Mouse (Mus musculus) neural tube, embryonic 13.5 days (tissue): Measurements from ENCODE around the gene Lrrc51. TPM values are rescaled to one million over a fixed set of nuclear protein-coding genes. Genes with fewer than 3 reads are reported as not detected.
"Not testable (repeated sequence)": the region's sequence is repeated elsewhere in the genome, so short reads cannot be mapped to it uniquely, and the experiment has no call there.

Experiments used
- ATAC-seq: fragments of 200-750 bp; cut with Nextera tagmentation; 2 replicates; pipeline ENCODE4 v1.8.0; 2017; ENCODE audit warnings: low read depth, mild to moderate bottlenecking, moderate TSS enrichment, moderate library complexity
- H3K27ac ChIP-seq: fragments of 300-500 bp; sonication (generic); replicated peaks from 2 replicates; pipeline ENCODE4 v1.5.1; 2015; ENCODE audit warnings: moderate library complexity, mild to moderate bottlenecking, inconsistent platforms
- H3K27me3 ChIP-seq: fragments of 300-500 bp; sonication (generic); 2 replicates; pipeline ENCODE4 v1.6.1; 2015; ENCODE audit warnings: mild to moderate bottlenecking, inconsistent platforms
- H3K36me3 ChIP-seq: fragments of 300-500 bp; sonication (generic); 2 replicates; pipeline ENCODE4 v1.6.1; 2015; ENCODE audit warnings: mild to moderate bottlenecking, inconsistent platforms
- H3K4me1 ChIP-seq: fragments of 300-500 bp; sonication (generic); replicated peaks from 2 replicates; pipeline ENCODE4 v1.6.1; 2015; ENCODE audit warnings: inconsistent platforms
- H3K4me2 ChIP-seq: fragments of 300-500 bp; sonication (generic); 2 replicates; pipeline ENCODE4 v1.6.1; 2015; ENCODE audit warnings: inconsistent platforms, mild to moderate bottlenecking, moderate library complexity
- H3K4me3 ChIP-seq: fragments of 300-500 bp; sonication (generic); 2 replicates; pipeline ENCODE4 v1.5.1; 2015; ENCODE audit warnings: mild to moderate bottlenecking, inconsistent platforms
- H3K9ac ChIP-seq: fragments of 300-500 bp; sonication (generic); 2 replicates; pipeline ENCODE4 v1.6.1; 2015; ENCODE audit warnings: moderate library complexity, mild to moderate bottlenecking, inconsistent platforms
- H3K9me3 ChIP-seq: fragments of 300-500 bp; sonication (generic); 2 replicates; pipeline ENCODE4 v1.6.1; 2016; ENCODE audit warnings: inconsistent platforms
- WGBS: fragments of 180-500 bp; shearing (Covaris S2); methylation state at CpG from one replicate; pipeline ENCODE4 v1.1.7; 2015; 5-methylcytosine and 5-hydroxymethylcytosine counted together
- polyA plus RNA-seq: library from polyadenylated mRNA; unstranded; fragments of >200 nt; fragmentation: Nextera tagmentation; extraction: Ambion mirVana; gene quantifications from 2 replicates; pipeline ENCODE4 v1.2.1, GENCODE M21; 2015

Lrrc51 gene
- polyA plus RNA-seq, 1 experiment from 2014 or later: 8.3 TPM

GRCm38 (mm10) chr7:101963621-101964020 is 29.9 kb upstream of the Lrrc51 start:
- Histone ChIP-seq H3K27me3 (no peaks in the 10 kb centered on the region), H3K9me3 (no peaks in the 10 kb centered on the region)

DNA sequence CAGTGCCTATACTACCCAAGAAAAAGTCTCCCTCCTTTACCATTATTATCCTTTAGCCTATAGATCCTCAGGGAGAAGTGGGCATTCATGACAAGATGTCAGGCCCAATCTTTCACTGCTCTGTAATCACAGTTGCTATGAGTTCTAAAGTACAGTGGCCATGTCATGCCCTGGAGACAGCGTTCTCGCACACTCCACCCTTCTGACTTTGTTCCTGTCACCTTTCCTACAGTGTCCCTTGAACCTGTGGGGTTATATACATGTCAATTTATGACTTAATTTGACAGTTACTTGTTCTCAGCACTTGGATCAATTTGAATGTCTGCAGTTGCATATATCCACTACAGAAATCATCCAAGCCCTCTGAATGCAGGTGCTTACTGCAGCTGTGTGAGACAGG is 29.1 kb upstream of the Lrrc51 start:
- 93% methylated on average over 2 of the region's 2 CpGs for WGBS
- no peaks in the 10 kb centered on the region for H3K9me3 ChIP-seq
- no peaks in the 10 kb centered on the region for H3K36me3 ChIP-seq
- no peak overlapping the region for H3K27ac ChIP-seq
- no peak overlapping the region for H3K9ac ChIP-seq
- ATAC-seq: no peak
- no peak overlapping the region for H3K4me2 ChIP-seq
- no peaks in the 10 kb centered on the region for H3K27me3 ChIP-seq
- no peak overlapping the region for H3K4me3 ChIP-seq
- H3K4me1 ChIP-seq: peaks cover 11% of the 10 kb centered on the region; the same call in 1 of the 2 replicates

More at GRCm38 (mm10) chr7:101963621-101964020, 29.9 kb upstream of the Lrrc51 start:
- Histone ChIP-seq H3K9ac (no peak overlapping the region), H3K27ac (no peak overlapping the region), H3K4me1 (peaks cover 15% of the 10 kb centered on the region), H3K36me3 (no peaks in the 10 kb centered on the region), H3K4me3 (no peak overlapping the region), H3K4me2 (no peak overlapping the region)
- 95% methylated on average over 2 of the region's 2 CpGs for WGBS
- no peak for ATAC-seq

- Histone ChIP-seq H3K9me3 (no peaks in the 10 kb centered on the region), H3K4me1 (peaks cover 14% of the 10 kb centered on the region), H3K36me3 (no peaks in the 10 kb centered on the region), H3K4me2 (no peak overlapping the region), H3K27ac (no peak overlapping the region), H3K9ac (no peak overlapping the region), H3K27me3 (no peaks in the 10 kb centered on the region), H3K4me3 (no peak overlapping the region)
- WGBS: 93% methylated on average over 5 of the region's 5 CpGs
- no peak for ATAC-seq
These were observed 23.2 kb upstream of the Lrrc51 start for GRCm38 (mm10) chr7:101956911-101957310.

- no peak overlapping the region for H3K27ac ChIP-seq
- no peak overlapping the region for H3K9ac ChIP-seq
- WGBS: 97% methylated on average over 1 of the region's 1 CpGs
- peaks cover 14% of the 10 kb centered on the region for H3K4me1 ChIP-seq
- no peak overlapping the region for H3K4me3 ChIP-seq
- H3K27me3 ChIP-seq: no peaks in the 10 kb centered on the region
- H3K9me3 ChIP-seq: no peaks in the 10 kb centered on the region
- H3K36me3 ChIP-seq: no peaks in the 10 kb centered on the region
- no peak overlapping the region for H3K4me2 ChIP-seq
- ATAC-seq: no peak
These were observed 22.8 kb upstream of the Lrrc51 start for GRCm38 (mm10) chr7:101956481-101956880.

DNA sequence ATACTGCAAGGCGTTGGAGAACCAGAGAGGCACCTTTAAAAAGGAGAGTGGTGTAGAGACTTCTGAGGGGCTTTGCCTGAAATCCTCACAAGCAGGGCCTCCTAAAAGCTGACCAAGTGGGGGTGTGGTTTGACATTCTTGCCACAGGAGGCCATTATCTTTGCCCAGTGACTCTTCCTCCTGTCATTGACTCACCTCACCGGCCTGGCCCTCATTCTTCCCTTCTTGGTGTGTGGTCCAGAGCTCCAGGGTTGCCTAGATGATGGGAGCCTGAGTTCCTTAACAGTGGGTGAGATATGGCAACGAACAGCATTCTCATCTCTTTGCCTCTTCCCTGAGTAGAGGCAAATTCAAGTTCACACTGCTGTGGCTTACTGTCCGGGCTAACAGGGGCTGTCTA is 22.2 kb upstream of the Lrrc51 start:
- no peak for ATAC-seq

GRCm38 (mm10) chr7:101955276-101955675 is 21.6 kb upstream of the Lrrc51 start:
- Histone ChIP-seq H3K9ac (no peak overlapping the region), H3K4me2 (no peak overlapping the region), H3K36me3 (no peaks in the 10 kb centered on the region), H3K27ac (no peak overlapping the region), H3K9me3 (no peaks in the 10 kb centered on the region), H3K4me1 (peaks cover 12% of the 10 kb centered on the region), H3K27me3 (no peaks in the 10 kb centered on the region), H3K4me3 (no peak overlapping the region)
- no peak for ATAC-seq
- WGBS: 93% methylated on average over 2 of the region's 2 CpGs

More for the DNA sequence above, 22.2 kb upstream of the Lrrc51 start:
- 55% methylated on average over 4 of the region's 4 CpGs for WGBS
- H3K9me3 ChIP-seq: no peaks in the 10 kb centered on the region
- H3K4me1 ChIP-seq: peaks cover 14% of the 10 kb centered on the region
- no peak overlapping the region for H3K27ac ChIP-seq
- H3K4me2 ChIP-seq: no peak overlapping the region
- H3K27me3 ChIP-seq: no peaks in the 10 kb centered on the region
- H3K36me3 ChIP-seq: no peaks in the 10 kb centered on the region
- no peak overlapping the region for H3K9ac ChIP-seq
- H3K4me3 ChIP-seq: no peak overlapping the region

GRCm38 (mm10) chr7:101954163-101954562 is 20.5 kb upstream of the Lrrc51 start:
- Histone ChIP-seq H3K4me3 (no peak overlapping the region), H3K27me3 (no peaks in the 10 kb centered on the region), H3K9ac (no peak overlapping the region), H3K27ac (no peak overlapping the region), H3K4me1 (peaks cover 3% of the 10 kb centered on the region), H3K9me3 (no peaks in the 10 kb centered on the region), H3K36me3 (no peaks in the 10 kb centered on the region), H3K4me2 (no peak overlapping the region)
- no peak for ATAC-seq
- WGBS: 87% methylated on average over 2 of the region's 2 CpGs

DNA sequence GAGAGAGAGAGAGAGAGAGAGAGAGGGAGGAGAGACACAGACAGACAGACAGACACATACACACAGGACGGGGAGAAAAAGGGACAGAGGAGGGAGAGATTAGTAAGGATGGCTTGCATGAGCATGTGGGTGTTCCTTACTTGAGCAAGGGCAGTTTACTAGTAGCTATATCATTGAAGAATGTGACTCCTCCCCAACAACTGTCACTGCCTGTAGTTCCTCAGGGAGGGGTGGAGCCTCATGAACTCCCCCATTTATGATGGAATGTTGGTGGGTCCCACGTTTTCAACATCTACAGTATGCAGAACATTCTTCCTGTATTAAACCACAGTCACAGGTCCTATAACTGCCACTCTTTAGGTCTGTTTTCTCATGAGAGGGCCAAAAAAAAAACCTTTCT is 18.4 kb upstream of the Lrrc51 start:
- H3K36me3 ChIP-seq: no peaks in the 10 kb centered on the region
- H3K4me1 ChIP-seq: peaks cover 3% of the 10 kb centered on the region
- no peak overlapping the region for H3K27ac ChIP-seq
- no peak overlapping the region for H3K9ac ChIP-seq
- H3K27me3 ChIP-seq: no peaks in the 10 kb centered on the region
- 75% methylated on average over 2 of the region's 2 CpGs for WGBS
- no peak for ATAC-seq
- no peak overlapping the region for H3K4me2 ChIP-seq
- H3K4me3 ChIP-seq: no peak overlapping the region
- H3K9me3 ChIP-seq: no peaks in the 10 kb centered on the region

DNA sequence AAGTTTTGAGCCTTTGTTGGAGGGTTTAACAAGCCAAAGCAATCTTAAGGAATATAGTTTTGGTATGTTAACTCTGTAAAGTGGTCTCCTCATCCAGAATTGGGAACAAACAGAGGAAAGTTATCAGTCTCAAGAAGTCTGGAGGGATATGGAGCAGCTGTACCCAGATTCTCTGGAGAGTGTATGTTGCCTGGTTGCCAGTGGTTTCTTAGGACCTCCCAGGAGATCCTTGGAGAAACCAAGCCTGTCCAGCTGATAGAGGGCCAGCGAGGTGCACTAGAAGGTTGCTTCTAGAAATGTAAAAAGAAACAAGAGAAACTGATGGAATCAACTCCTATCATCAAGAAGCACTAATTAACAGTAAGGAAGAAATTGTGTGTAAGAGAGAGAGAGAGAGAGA is 18.0 kb upstream of the Lrrc51 start:
- no peak overlapping the region for H3K9ac ChIP-seq
- WGBS: 100% methylated on average over 1 of the region's 1 CpGs

GRCm38 (mm10) chr7:101949008-101949407 is 15.3 kb upstream of the Lrrc51 start:
- not testable (repeated sequence) for H3K9ac ChIP-seq, H3K27ac ChIP-seq, H3K27me3 ChIP-seq, ATAC-seq, H3K4me1 ChIP-seq, H3K4me2 ChIP-seq, H3K36me3 ChIP-seq, H3K4me3 ChIP-seq, H3K9me3 ChIP-seq
- 92% methylated on average over 5 of the region's 5 CpGs for WGBS

More for the DNA sequence above, 18.0 kb upstream of the Lrrc51 start:
- H3K4me2 ChIP-seq: no peak overlapping the region
- peaks cover 3% of the 10 kb centered on the region for H3K4me1 ChIP-seq
- H3K27ac ChIP-seq: no peak overlapping the region
- H3K4me3 ChIP-seq: no peak overlapping the region
- ATAC-seq: no peak
- no peaks in the 10 kb centered on the region for H3K36me3 ChIP-seq
- no peaks in the 10 kb centered on the region for H3K27me3 ChIP-seq
- H3K9me3 ChIP-seq: no peaks in the 10 kb centered on the region

DNA sequence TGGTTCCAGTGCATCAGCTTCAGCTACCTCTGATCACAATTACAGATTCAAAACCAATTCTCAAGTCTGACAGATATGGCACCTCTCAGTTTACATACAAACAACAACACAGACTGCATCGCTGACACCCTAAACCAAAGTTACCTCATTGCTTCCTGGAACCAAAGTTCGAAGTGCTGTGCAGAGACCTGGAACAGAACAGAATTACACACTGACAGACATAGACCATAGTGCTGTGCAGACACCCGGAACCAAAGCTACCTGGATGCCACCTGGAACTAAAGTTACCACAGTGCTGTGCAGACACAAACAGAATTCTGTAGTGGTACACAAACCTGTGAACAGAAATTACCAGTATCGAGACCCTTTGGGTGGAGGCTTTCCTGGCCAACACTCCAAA is 6.1 kb upstream of the Lrrc51 start:
- Histone ChIP-seq H3K4me3 (no peak overlapping the region), H3K9ac (no peak overlapping the region), H3K9me3 (no peaks in the 10 kb centered on the region), H3K4me2 (no peak overlapping the region), H3K36me3 (0 out of 2 replicates have a peak, but pooled peaks cover 7% of the 10 kb centered on the region), H3K27ac (no peak overlapping the region), H3K4me1 (peaks cover 15% of the 10 kb centered on the region), H3K27me3 (no peaks in the 10 kb centered on the region)
- WGBS: 92% methylated on average over 4 of the region's 4 CpGs
- ATAC-seq: no peak

GRCm38 (mm10) chr7:101938348-101938747 is 4.7 kb upstream of the Lrrc51 start:
- Histone ChIP-seq H3K4me2 (no peak overlapping the region), H3K9ac (no peak overlapping the region), H3K4me1 (peaks cover 20% of the 10 kb centered on the region), H3K4me3 (no peak overlapping the region), H3K27me3 (no peaks in the 10 kb centered on the region), H3K9me3 (no peaks in the 10 kb centered on the region), H3K27ac (no peak overlapping the region), H3K36me3 (0 out of 2 replicates have a peak, but pooled peaks cover 7% of the 10 kb centered on the region)
- ATAC-seq: no peak
- 95% methylated on average over 2 of the region's 2 CpGs for WGBS

DNA sequence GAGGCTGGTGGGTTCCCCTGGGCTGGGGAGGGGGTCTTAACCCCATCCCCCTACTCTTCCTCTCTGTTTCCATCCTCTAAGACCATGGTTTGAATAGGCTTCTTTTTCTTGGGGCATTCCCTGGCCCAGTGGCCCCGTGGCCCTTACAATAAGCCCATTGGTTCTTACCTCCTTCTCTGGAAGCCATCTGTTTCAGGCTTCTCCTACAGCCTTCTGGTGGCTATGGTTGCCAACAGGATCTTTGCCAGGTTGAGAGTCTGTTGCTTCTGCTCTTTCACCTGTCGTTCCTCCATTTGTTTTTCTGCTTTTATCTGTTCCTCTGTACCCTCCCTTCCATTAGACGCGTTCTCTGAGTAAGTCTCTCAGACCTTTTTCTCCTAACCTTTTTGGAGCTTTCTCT is 3.9 kb upstream of the Lrrc51 start:
- H3K4me3 ChIP-seq: no peak overlapping the region
- no peak overlapping the region for H3K9ac ChIP-seq
- 0 out of 2 replicates have a peak, but pooled peaks cover 7% of the 10 kb centered on the region for H3K36me3 ChIP-seq
- H3K4me2 ChIP-seq: no peak overlapping the region
- H3K27ac ChIP-seq: no peak overlapping the region
- no peak for ATAC-seq
- no peaks in the 10 kb centered on the region for H3K9me3 ChIP-seq
- peaks cover 28% of the 10 kb centered on the region for H3K4me1 ChIP-seq
- WGBS: 96% methylated on average over 4 of the region's 4 CpGs
- H3K27me3 ChIP-seq: no peaks in the 10 kb centered on the region
